Mouse (Mus musculus): ENCODE data around the gene Lgalsl.

Lgalsl gene

DNA sequence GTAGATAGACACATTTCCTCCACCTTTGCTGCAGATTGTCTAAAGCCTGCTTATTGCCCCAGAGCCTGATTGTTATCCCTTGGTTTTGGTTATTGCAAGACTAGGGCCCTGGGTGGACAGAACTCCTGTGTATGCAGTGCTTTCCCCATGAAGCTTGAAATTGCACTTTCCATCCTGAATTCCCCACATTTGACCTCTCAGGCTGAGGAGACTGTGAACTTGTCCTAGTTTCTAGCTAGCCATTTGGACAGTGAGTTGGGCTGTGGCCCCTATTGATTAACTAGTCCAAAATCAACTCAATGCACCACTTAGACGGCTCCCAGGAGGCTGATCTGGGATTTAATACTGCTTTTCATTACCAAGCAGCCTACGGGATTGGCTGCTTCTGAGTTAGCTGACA is 6.9 kb downstream of the Lgalsl start:
- no peak for DNase-seq (ENCODE audit: low read depth, low spot score)

DNA sequence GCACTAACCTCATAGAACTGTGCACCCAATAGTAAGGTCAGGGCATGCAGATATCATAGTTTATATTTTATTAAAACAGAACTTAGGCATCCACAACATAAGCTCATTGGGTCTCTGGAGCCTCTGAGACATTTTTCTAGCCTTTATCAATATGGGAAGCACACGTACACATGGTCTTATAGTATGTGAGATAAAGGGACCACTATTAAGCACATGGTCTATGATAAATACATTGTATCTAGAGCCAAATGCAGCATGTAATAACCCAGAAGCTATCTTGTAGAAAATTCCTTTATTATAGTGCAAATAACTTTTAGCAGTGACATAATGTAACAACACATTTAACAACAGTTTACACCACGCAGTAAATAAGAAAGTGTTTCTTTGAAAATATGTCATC is 7.6 kb downstream of the Lgalsl start:
- DNase-seq (ENCODE audit: low read depth, low spot score) = no peak

DNA sequence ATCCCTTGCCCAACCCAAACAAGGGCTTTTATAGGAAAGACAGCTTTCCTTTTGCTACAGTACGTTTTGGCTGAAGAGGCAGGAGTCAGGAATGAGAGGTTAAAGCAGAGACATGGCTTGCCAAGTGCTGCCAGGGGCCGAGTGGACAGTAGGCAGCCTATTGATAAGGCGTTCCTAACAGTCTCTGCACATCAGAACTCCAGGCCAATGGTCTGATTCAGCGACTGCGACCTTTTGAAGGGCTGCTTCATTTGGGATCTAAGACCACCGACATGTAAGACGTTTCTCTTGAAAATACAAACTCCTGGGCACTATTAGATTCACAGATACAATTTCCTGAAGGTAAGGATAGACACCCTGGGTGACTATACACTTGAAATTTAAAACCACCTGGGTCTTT is 9.5 kb downstream of the Lgalsl start:
- no peak for DNase-seq (ENCODE audit: low read depth, low spot score)

GRCm38 (mm10) chr11:20813901-20814523 is 16.8 kb downstream of the Lgalsl start:
- DNase-seq (ENCODE audit: low read depth, low spot score) = no peak

DNA sequence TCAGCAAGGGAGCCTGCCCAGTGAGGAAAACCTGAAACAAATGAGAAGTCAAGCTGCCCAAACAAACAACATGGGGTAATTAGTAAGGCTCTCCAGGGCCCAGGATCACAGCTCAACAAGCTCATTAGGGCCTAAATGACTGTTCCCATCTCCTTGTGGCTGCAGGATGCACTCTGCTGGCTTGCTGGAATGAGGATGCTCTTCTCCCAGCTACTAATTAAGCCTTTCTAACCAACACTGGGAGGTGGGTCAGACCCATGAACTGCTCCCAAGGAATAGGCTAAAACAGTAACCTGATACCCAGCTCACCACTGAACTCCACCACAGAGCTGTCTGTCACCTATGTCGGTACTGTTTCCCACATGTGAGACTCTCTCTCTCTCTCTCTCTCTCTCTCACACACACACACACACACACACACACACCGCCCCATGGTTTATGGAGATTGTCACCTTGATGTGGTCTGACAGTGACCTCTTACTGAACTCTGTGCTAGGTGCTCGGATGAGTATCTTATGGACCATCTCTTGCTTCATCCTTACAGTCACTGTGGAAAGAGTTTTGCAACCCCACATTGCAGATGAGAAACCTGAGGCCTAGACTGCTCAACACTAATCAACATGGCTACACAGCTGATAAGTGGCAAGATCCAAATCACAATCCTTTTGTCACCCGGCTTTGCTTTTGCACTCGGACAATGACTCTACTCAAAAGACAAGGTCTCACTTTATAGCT is 18.5 kb downstream of the Lgalsl start:
- DNase-seq (ENCODE audit: low read depth, low spot score) = no peak

DNA sequence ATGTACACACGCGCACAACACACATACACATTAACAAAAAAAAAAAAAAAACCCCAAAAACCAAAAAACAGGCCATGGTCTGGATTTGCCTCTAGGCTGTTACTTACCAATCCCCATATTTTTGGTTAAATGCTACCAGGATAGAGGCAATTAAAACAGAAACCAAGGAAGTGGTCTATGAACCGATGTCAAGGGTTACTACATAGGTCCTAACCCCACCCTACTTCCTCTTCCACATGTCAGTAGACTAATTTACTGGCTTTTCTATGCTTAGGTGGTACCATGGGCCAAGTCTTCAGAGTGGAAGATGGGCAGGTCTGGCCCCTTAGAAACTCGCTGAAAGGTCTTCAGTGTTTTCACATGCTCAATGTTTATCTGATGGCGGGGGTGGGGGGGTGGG is 24.2 kb downstream of the Lgalsl start:
- DNase-seq (ENCODE audit: low read depth, low spot score) = no peak

DNA sequence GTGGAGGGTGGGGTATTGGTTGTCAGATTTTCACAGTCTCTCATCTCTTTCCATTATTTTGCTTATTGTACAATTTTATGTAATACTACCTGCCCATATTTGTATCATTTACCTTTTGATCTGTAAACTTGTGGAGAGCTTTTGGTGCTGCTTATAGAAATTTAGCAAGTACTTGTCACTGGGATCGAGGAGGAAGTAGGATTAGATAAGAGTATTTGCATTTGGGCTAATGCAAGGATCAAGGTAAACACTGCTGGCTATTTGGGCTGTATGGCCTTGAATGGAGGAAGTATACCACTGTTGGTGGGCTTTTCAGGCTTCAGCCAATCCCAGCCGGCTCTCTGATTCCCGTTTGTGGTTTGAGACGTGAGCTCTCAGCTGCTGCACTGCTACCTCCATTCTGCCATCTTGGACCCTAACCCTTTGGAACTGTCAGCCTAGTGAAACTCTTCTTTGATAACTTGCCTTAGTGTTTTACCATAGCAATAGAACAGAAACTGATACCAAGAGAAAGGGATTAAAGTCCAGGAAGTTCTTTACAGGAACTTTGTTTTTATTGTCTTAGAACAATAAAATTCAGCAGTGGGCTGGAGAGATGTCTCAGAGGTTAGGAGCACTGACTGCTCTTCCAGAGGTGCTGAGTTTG is 25.1 kb downstream of the Lgalsl start:
- no peak for DNase-seq (ENCODE audit: low read depth, low spot score)

DNA sequence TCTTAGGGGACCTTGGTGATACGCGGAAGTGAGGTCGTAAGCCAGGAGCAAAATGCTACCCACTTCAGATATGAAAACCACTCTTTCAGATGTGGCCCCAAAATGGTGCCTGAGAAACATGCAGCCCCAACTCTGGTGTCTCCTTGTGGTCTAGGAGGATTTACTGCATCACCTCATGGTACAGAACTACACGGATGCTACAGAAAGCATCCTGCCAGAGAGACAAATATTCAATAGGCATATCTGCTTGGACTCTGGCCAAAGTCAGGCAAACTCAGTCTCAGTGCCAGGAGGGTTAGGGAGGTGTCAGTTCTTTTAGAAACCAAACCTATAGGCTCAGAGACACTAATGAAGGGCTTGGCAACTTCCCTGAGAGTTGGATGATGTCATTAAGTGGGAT is 26.4 kb downstream of the Lgalsl start:
- no peak for DNase-seq (ENCODE audit: low read depth, low spot score)

GRCm38 (mm10) chr11:20800277-20801092 is 30.4 kb downstream of the Lgalsl start:
- DNase-seq (ENCODE audit: low read depth, low spot score) = no peak

- no peak for DNase-seq (ENCODE audit: low read depth, low spot score)
Measured at GRCm38 (mm10) chr11:20797841-20798240, 33.0 kb downstream of the Lgalsl start.

DNA sequence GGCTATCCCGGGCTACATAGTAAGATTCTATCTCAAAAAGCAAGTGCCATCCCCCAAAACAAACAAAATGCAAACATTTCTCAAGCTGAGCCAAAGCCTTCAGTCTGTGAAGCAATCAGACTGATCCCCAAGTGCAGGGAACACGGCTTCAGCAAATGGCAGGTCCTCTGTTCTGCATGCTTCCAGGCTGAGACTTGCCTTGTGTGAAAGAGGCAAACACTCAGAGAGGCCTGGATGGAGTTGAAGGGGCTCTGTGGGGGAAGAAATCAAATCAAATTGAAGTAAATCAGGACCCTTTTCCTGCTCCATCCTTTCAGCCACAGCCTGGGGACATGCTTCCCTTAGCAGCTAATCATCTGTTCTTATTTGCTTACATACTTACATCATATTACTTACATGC is 35.4 kb downstream of the Lgalsl start:
- DNase-seq (ENCODE audit: low read depth, low spot score) = no peak

DNA sequence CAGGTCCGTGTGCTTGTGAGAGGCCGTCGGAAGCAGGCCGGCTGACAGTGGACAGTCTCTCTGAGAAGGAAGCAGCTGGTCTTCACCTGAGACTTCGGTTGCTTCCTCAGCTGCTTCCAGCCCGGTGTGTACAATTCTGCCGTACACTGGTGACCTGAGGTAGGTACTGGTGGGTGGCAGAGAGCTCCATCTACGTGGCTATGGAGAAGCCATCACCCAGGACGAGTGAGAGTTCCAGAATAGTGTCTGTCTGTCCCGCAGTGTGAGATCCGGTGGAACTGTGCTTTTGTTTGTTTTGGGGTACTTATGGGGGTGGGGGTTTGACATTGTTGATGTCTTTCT is 36.0 kb downstream of the Lgalsl start:
- DNase-seq (ENCODE audit: low read depth, low spot score) = no peak

GRCm38 (mm10) chr11:20794196-20794912 is 36.5 kb downstream of the Lgalsl start:
- peak; percentile 88 for DNase-seq (ENCODE audit: low read depth, low spot score)

- no peak for DNase-seq (ENCODE audit: low read depth, low spot score)
Measured at GRCm38 (mm10) chr11:20793676-20794075, 37.2 kb downstream of the Lgalsl start.

GRCm38 (mm10) chr11:20792667-20793066 is 38.2 kb downstream of the Lgalsl start:
- DNase-seq (ENCODE audit: low read depth, low spot score) = no peak

DNA sequence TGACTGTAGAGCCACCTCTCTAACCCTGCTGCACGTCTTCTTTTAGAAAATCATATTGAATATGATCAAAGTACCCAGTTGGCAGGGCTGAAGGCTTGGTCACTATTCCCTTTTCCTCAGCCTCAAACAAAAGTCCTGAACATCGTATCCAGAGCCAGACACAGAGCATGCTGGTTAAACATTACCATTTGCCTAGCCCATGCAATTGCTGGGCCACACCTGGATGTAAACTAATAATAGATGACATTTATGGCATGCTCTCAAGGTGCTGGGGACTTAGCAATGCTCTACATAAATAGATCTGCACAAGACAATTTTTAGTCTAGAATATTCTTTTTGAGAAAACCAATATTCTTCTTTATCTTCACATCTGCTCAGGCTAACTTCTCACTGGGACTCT is 39.5 kb downstream of the Lgalsl start:
- DNase-seq (ENCODE audit: low read depth, low spot score) = no peak

- no peak for DNase-seq (ENCODE audit: low read depth, low spot score)
Measured at GRCm38 (mm10) chr11:20789015-20789414, 41.8 kb downstream of the Lgalsl start.

- DNase-seq (ENCODE audit: low read depth, low spot score) = no peak
Measured at GRCm38 (mm10) chr11:20788070-20788469, 42.8 kb downstream of the Lgalsl start.

DNA sequence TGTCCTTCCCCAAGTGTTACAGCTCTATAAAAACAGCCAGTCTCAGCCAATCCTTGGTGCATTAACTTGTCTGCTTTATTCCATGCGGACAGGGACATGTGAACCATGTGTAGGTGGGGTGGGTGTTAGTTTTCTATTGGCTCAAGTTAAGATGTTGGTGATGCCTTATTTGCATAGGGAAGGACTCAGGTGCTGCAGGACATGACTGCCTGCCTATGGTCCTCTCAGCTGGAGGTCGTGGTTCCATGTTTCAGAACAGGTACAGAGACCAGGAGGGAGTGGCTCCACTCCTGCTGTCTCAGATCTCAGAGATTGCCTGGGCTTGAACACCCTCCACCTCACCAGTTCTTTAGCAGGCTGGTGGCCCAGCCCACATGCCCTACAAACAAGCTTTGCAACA is 44.7 kb downstream of the Lgalsl start:
- no peak for DNase-seq (ENCODE audit: low read depth, low spot score)

DNA sequence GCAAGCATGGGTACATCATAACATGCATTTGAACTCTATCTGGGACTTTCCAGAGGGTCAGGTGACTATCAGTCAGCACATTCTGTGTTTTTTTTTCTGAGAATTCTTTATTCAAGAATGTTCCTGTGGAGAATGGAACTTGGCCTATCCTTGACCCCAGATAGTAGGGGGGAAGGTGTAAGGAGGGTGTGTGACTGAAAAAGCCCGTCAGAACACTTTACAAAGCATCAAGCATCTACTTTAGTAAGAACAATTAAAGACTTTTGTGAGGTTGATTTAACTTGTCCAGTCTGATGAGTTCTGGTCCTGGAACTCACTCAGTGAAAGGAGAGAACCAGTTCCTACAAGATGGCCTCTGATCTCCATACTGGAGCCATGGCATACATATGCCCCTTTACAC is 45.7 kb downstream of the Lgalsl start:
- no peak for DNase-seq (ENCODE audit: low read depth, low spot score)

GRCm38 (mm10) chr11:20784776-20785175 is 46.1 kb downstream of the Lgalsl start:
- no peak for DNase-seq (ENCODE audit: low read depth, low spot score)

GRCm38 (mm10) chr11:20783467-20783866 is 47.4 kb downstream of the Lgalsl start:
- no peak for DNase-seq (ENCODE audit: low read depth, low spot score)

Data from CD4-positive, CD25-positive, alpha-beta regulatory T cell, adult 2 months (primary cell).